Mouse (Mus musculus) liver, adult 2 months (tissue): ENCODE measurements around the gene Olfr769.
"Not testable (repeated sequence)": the region's sequence is repeated elsewhere in the genome, so short reads cannot be mapped to it uniquely, and the experiment has no call there.

Experiments
- CTCF ChIP-seq: fragments of 200-500 bp; IDR thresholded peaks from 2 replicates; pipeline ENCODE4 v1.5.1; 2011; ENCODE audit warnings: low read depth, low read length, control low read depth
- POLR2A ChIP-seq: fragments of 200-500 bp; IDR thresholded peaks from 2 replicates; pipeline ENCODE4 v1.6.1; 2011; ENCODE audit warnings: low read length, control low read depth; ENCODE audit not compliant: insufficient read depth; ENCODE audit errors: extremely low read depth

- not testable (repeated sequence) for TF ChIP-seq CTCF, POLR2A
Observed at GRCm38 (mm10) chr10:129082810-129083209, 34.9 kb downstream of the Olfr769 start, which contains the start of gene Olfr767.
